Mouse (Mus musculus): Measurements from ENCODE around the gene Nadsyn1.

- TF ChIP-seq CTCF (IDR thresholded peaks at IDR 0.05; ENCODE audit: low read depth), result no peak
- no peak for TF ChIP-seq EP300 (IDR thresholded peaks at IDR 0.05; ENCODE audit: low read depth)
Observed at GRCm38 (mm10) chr7:143832196-143832595, 9.5 kb upstream of the Nadsyn1 start.
